Mouse (Mus musculus) cerebellum, adult 9-11 months (tissue): ENCODE measurements around the gene Nat8f4.
A peak's percentile ranks its signal among the peaks of the same experiment; 100 is the strongest.
"Not testable (repeated sequence)": the region's sequence is repeated elsewhere in the genome, so short reads cannot be mapped to it uniquely, and the experiment has no call there.

Experiments used
- DNase-seq: peaks from one replicate; pipeline ENCODE4 v3.0.0; 2022

The Nat8f4 gene

DNA sequence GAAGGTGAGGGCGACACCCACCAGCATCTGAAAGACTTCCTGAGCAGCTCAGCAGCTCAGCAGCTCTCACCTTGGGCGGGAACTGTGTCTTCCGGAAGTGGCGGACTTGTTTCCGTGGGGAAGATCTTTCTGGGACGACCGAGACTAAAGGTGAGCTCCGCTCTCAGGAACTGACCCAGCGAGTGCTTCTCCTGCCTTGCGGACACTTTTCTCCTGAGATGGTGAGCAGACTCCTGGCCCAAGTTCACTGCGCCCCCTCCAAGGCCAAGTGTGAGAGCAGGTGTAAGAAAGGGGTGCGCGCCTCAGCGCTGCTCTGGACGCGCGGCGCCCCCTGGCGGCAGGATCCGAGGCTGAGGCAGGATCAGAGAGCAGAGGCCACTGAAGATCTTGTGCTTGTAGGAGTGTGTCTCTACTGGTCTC, at the start of gene Nat8f4:
TSS of gene Nat8f4 (minus strand) at position 243 of the 420 bp plus-strand sequence.
- DNase-seq: peak; percentile 82

DNA sequence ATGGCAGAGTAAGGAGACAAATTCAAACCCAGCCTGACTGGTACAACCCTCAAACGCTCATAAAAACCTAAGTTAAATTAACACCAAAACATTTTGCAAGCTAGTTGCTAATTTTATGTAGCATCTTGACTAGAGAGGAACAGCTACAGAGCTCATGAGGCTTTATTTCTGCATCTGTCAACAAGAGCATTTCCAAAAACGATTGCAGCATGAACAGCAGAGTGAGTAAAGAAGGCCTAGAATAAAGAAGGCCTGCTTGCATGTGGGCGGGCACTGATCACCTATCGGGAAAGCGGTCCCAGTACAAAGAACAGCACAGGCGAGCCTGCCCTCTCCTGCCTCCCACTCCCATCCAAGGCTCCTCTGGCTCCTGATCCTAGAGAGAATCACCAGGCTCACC, 43.9 kb upstream of the Nat8f4 start:
- no peak for DNase-seq

DNA sequence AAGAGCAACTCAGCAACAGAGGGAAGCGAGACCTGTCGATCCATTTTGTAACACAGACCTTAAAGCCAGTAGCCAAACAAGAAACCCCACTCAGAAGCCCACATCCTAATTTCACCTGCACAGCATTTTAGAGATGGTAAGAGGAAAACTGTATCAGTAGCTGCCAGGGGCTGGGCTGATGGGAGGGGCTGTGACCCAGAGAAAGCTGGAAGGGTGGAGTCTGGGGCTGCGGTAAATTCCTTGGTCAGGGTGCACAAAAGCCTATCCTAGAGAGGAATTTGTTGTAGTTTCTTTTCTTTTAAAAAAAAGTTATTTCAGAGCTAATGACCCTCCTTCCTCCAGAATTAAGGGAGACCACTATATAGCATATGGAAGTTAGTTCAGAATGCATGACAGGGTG, 37.8 kb upstream of the Nat8f4 start:
- no peak for DNase-seq

DNA sequence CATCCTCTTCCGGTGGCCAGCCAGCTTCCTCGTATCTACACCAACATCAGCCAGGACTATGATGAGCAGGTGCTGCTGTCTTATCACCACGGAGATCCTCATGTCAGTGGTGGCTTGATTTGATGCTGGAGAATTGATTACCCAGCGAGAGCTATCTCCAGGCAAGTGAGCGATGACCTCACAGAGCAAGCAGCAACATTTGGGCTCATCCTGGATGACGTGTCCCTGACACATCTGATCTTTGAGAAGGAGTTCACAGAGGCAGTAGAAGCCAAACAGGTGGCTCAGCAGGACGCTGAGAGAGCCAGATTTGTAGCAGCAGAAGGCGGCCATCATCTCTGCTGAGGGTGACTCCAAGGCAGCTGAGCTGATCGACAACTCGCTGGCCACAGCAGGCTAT, 34.0 kb upstream of the Nat8f4 start:
- DNase-seq: no peak

DNA sequence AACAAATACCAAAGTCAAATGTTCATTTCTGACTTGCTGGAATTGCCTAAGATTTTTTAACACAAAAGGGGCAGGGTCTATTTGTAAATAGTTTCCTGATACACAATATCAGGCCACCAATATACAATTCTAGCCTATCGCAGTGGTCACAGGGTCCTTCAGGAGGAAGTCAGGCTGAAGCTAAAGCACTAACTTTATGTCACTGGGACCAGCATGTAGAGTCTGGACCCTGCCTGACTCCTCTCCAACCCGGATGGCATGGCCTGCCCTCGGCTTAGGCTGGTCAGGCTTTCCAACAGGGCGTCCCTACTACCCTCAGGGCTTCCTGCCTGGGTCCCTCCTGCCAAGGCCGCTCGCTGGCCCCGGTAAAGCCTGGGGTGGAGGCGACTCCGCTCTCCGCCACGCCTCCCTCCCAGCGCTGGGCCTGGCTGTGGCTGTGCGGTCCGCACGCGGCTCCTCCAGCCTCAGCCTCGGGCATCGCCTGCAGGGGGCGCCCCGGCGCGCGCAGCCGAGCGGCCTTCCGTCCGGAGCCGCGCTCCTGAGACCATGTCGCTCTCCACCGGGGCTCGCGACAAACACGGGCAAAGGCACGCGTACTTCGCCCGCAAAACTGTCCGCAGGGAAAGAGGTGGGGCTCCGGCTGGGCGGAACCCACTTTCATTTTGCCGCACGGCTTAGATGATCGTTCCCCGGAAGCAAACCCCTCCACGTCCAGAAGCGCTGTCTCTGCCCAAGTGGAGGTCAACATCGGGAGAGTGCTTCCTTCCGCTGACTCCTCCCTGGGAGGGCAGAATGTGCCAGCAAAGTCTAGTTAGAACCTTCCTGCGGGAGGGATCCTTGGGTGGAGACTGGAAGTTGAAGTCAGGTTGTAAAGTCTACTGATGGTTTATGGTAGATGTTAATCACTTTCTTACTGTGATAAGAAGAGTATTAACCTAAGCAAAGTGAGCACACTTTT, 32.1 kb upstream of the Nat8f4 start:
- DNase-seq: peak; percentile 87

DNA sequence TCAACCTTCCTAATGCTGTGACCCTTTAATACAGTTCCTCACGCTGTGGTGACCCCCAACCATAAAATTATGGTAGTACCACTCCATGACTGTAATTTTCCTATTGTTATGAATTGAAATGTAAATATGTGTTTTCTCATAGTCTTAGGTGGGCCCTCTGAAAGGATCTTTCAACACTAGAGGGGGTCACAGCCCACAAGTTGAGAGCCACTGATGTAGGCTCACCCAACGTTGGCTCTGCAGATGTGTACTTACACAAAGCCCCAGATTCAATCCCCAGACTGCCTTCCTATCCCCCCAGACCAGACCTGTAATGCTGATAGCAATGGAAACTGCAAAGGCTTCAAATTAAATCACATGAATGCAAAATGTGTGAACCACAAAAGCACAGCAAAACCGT, 31.0 kb upstream of the Nat8f4 start:
- no peak for DNase-seq

DNA sequence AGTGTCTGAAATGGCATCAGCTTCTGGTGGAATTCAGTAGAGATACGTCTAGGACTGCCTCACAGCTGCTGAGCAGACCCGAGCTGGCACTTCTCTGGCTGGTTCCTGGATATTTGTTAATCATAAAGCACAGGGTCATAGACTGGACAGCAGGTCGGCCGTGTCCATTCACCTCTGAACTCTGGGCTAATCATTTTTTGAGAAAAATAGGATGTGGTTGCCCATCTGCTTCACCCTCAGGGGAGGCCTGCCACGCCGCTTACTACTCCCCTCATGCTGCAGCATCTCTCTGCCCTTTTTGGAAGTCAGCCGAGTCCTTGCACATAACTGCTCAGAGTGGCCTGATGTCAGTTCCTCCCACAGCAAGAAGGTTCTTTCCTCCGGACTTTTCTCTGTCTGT, 29.4 kb upstream of the Nat8f4 start:
- no peak for DNase-seq

DNA sequence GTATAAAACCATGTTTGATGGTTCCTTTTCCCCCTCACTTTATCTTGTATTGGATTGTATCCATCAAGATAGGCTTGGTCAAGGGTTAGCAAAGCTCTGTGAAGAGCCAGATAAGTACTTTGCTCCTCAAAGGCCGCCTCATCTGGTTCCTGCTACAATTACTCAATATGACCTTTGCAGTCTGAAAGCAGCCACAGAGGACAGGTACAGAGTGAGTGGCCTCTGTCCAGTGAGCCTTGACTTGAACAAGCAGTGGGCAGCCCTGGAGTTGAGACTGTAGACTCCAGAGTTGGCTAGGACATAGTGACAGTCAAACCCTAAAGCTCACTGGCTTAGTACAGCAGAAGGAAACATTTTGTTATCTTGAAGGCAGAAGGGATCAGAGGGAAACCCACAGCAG, 24.6 kb upstream of the Nat8f4 start:
- DNase-seq: no peak

DNA sequence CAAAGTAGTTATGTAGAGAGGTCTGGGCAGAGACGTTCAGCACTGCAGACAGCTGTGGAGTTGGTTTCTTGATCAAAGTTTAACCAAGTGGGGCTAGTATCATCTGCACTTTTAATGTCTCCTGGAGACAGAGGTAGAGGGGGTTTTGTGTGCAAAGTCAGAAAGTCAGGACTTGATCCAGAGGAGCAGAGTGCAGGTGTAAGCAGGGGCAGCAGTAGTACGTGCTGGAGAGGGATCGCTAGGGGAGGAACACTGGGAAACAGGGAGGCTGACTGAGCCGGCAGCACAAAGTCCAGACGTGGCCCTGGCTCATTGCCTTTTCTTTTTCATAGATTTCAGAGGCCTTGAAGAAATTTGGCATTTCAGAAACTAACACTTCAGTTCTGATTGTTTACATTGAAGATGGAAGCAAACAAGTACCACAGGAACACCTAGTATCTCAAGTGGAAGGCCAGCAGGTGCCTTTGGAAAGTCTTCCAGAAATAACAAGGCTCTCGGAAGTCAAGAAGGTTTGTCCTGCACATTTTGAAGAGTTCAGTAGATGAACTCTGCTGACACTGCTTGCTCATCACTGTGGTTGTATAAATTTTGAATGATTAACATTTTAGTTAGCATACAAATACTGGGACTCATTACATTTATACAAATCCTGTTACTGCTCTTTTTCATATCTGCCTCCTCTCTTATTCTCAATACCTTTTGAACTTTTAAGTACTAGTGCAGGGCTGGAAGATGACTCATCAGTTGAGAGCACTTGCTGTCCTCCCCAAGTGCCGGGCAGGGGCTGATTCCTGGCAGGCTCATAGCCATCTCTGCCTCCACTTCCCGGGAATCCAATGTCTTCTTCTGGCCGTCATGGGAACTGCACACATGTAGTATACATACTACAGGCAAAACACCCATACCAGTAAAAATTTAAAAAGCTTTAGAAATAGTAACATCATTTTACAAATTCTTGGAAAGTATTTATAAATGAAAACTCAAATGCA, 23.1 kb upstream of the Nat8f4 start:
- DNase-seq: no peak

DNA sequence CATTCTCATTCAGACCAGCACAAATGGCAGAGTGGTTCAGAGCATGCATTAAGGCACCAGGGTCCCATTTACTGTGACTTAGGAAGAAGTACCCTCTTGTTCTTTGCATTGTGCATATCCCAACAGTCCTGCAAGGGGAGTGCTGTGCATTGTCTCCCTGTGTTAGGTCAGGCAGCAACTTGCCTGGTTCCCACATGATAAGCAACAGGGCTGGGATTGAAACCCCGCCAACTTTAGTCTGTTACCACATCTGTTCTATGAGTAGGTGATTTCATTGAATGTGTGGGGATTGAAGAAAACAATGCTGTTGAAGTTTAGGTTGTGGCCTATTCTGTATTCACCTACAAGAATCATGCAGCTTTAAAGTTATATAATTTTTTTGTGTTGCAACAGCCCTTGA, 22.0 kb upstream of the Nat8f4 start:
- DNase-seq: no peak

DNA sequence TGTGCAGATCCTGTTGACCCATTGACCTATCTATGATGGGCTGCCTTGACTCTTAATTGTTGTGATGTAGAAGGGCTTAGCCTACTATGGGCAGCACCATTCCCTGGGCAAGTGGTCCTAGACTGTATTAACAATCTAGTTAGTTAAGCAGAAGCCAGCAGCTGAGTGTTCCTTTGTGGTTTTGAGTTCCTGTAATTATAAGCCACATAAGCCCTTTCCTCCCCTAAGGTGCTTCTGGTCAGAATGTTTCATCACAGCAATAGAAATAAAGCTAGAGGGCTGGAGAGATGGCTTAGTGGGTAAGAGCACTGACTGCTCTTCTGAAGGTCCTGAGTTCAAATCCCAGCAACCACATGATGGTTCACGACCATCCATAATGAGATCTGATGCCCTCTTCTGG, 19.0 kb upstream of the Nat8f4 start:
- DNase-seq: no peak

DNA sequence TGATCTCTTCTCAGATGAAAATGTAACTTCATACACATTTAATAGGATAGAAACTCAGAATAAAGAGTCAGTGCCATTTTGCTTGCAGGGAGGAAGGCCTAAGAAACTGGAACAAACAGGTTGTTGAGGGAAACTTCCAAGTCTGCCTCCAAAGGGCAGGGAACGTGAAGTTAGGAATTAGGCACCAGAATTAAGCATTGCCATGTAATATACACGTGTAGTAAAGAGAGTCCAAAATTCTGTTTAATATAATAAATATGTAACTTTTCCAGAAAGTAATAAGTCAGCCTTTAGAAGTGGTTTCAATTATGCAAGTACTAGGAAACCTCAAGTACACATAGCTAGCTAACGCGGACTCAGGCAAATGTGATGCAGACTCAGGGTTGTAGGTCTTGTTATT, 14.7 kb upstream of the Nat8f4 start:
- DNase-seq: no peak

DNA sequence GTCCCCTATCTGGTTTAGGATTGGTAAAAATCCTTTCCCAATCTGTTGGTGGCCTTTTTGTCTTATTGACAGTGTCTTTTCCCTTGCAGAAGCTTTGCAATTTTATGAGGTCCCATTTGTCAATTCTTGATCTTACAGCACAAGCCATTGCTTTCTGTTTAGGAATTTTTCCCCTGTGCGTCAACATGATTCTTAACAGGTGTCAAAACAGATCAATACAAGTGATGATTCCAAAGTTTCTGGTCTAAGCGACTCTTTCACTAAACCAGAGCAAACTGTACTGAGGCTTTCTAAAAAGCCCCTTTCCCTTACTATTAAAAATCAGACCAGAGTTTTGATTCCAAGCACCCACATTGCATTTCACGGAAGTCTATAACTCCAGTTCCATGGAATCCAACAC, 13.7 kb upstream of the Nat8f4 start:
- DNase-seq: not testable (repeated sequence)

DNA sequence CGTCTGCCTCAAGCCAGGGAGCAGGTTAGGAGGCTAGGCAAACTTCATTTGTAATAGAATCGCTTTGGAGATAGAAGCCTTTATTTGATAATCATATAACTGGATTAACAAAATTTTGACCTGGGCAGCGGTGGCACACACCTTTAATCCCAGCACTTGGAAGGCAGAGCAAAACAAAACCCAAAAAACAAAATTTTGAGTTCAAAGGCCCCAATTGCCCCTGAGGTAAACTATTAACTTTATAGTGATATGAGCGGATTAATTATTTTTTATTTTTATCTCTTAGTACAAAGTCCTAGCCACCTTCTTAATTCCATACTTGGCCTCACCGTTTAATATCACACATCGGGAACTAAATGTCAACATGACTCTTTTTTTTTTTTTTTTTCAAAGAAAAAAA, 11.9 kb upstream of the Nat8f4 start:
- no peak for DNase-seq

DNA sequence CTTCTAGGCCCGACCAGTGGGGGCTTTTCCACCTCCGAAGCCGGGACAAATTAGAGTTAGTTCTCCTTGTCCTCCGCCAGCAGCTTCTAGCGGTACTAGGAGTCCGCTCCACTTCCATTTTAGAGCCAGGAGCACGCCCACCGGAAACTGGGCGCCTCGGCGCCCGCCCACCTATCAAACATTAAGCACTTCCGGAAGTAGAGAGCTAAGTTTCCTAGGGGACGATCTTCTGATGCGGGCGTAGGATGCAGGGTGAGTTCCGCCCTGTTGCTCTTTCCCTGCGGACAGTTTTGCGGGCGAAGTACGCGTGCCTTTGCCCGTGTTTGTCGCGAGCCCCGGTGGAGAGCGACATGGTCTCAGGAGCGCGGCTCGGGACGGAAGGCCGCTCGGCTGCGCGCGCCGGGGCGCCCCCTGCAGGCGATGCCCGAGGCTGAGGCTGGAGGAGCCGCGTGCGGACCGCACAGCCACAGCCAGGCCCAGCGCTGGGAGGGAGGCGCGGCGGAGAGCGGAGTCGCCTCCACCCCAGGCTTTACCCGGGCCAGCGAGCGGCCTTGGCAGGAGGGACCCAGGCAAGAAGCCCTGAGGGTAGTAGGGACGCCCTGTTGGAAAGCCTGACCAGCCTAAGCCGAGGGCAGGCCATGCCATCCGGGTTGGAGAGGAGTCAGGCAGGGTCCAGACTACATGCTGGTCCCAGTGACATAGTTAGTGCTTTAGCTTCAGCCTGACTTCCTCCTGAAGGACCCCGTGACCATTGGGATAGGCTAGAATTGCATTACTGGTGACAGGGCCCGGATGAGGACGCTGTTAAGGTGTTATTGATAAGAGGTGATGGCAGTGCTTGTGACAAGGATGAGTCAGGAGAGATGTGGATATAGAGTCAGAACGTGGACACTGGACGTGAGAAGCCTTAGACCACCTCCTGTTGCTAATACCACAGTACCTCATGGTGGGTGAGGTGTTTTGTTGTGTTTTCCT, 11.1 kb upstream of the Nat8f4 start, which contains the start of gene Nat8f1:
TSS of gene Nat8f1 (minus strand) at position 149 of the 975 bp plus-strand sequence.
- DNase-seq: peak; percentile 88

DNA sequence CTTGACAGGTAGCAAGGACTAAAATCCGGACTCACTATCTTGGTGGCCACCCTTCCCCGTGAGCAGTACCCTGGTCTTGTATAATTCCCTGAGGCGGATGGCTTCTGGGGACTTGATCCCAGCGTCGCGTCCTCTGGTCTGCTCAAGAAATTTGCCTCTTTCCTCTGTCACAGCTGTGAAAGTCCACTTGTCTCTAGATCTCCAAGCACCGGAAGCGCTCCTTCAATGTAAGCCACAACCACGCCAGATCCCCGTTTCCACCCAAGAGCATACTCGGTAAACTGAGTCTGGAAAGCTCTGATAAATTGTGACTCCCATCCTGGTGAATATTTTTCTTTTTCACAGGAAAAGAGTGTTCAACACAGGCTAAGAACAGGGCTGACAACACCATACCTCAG, 10.5 kb upstream of the Nat8f4 start:
- no peak for DNase-seq

DNA sequence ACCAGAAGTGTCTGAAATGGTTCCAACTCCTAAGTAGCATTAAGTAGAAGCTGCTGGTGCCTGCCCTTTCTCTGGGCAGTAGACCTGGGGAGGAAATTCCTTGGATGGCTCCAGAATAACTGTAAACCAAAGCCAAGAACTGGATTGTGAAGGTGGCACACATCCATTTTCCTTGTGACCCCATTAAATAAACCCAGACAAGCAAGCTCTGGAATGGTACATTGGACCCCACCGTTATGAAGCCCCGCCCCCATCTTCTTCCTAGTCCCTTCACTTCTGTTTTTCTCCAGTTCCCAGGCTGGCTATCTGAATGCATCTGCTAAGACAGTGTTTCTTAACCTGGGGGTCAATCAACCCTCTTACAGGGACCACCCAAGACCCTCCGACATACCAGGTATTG, 6.9 kb upstream of the Nat8f4 start, which contains the start of gene Tprkb:
TSS of gene Tprkb (plus strand) at position 279 of the 400 bp plus-strand sequence.
- DNase-seq: no peak

DNA sequence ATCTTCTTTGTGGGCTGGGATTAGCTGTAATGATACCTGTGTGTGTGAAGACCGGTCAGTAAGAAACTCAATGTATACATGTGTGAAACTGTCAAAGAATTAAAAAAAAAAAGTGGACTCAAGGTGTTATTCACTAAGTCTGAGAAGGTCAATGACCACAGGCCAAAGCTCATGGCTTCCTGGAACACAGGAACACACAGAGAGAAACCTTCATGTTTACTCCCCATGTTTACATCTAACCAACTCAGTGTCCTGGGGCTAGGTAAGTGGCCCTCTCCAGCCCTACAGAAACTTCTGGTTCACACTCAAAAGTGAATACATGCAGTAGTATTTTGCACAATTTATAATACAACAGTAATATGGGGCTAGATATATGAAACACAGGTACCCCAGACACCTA, 5.0 kb upstream of the Nat8f4 start:
- no peak for DNase-seq

DNA sequence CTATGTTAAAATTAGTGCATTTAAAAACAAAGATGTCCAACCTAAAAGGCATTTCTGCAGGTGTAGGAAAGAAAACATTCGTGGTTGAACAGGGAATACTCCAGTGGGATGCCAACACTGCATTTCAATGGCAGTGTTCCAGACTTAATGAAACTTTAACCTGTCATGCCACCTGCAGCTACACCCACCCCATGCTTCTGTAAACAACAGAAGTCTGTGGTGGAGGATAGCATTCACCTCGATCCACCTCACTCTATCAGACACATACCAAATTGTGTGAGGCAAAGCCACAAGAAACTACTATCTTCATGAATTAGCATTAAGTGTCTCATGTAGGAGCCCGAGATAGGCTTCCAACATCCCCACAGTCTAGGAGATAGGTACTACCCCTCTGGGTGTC, 3.7 kb upstream of the Nat8f4 start:
- no peak for DNase-seq

DNA sequence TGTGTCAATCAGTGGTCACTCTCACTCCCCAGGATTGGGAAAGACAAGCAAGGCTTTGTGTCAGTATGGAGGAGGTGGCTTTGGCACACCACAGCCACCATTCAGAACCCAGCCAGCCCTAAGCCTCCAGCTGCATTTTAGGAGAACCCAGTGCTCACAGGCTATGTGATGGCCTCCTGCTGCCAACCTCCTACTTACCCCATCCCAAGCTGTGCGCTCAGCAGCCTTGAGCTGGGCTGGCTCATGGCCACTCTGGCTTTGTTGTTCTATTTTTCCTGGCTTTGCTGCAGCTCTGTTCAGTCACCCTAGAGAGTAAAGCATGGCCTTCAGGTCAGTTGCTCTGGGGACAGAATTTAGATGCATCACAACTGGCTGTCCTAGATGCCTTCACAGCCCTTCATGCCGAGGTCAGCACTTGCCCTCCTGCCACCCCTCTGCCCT, 2.2 kb upstream of the Nat8f4 start:
- DNase-seq: peak; percentile 66

DNA sequence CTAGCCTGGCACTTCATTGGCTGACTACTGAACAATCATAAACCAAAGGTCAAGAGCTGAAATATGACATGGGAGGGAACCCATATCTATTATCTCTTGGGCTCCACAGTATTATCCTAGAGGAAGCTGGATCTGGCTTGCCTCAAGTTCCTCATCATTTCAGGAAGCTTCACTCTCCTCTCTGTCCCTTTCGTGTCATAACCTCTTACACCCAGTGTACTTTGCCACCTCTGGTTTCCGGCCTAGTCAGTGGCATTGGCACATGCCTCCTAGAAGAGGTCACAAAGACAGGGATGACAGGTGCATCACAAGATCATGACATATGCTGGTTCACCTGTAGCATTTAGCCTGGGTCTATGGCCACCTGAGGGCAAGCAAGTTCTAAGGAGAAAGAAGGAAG, 2.4 kb downstream of the Nat8f4 start:
- DNase-seq: no peak
